ENCODE assay signal across 29 mouse cellular contexts in genomic region chr5:130344999-130345398, GRCm38 (mm10). TPM values are rescaled to one million over a fixed set of nuclear protein-coding genes. Genes with fewer than 3 reads are reported as not detected.
DNase-seq lines count a peak whose midpoint lies in the region; ATAC-seq and TF ChIP-seq lines count a peak whose summit lies in the region.
"Had no signal": no experiment of that assay in that cellular context is flagged by ENCODE, and none has a peak within 500 bp of the region (broad histone marks: within the 10 kb centered on the region; RNA-seq: fewer than 3 reads in every experiment).

No protein-coding gene starts in this region.

- H3K9ac ChIP-seq in MEL (ENCODE audit: control insufficient read depth, low read depth, low read length, poor library complexity, severe bottlenecking): no peak overlapping the region
- H3K9ac ChIP-seq: embryonic facial prominence, embryonic 13.5 days; embryonic facial prominence, embryonic 15.5 days; forebrain, embryonic 12.5 days had no signal

- TF ChIP-seq RAD21 in MEL (IDR thresholded peaks at IDR 0.05; ENCODE audit: low read depth, low read length): no peak

- H3K27ac ChIP-seq in MEL (ENCODE audit: control insufficient read depth, low read depth, low read length): peak overlapping the region; percentile 37; the same call in 1 of the 2 replicates
- H3K27ac ChIP-seq: embryonic facial prominence, embryonic 13.5 days; embryonic facial prominence, embryonic 15.5 days; forebrain, embryonic 10.5 days; forebrain, embryonic 12.5 days had no signal

- peaks cover 0 to 9% of the 10 kb centered on the region in 2 experiments; a peak in 3 of 4 replicates for H3K4me1 ChIP-seq in MEL (ENCODE audit: control insufficient read depth in 1 of 2, insufficient read depth in 2 of 2, low read length in 2 of 2)
- H3K4me1 ChIP-seq: embryonic facial prominence, embryonic 13.5 days; embryonic facial prominence, embryonic 15.5 days; forebrain, embryonic 10.5 days; forebrain, embryonic 12.5 days had no signal

- no peaks in the 10 kb centered on the region for H3K79me2 ChIP-seq in MEL (ENCODE audit: control insufficient read depth, insufficient read depth, low read length, poor library complexity)

- H3K27me3 ChIP-seq in MEL (ENCODE audit: control insufficient read depth in 1 of 2, insufficient read depth in 2 of 2, low read length in 2 of 2): no peaks in the 10 kb centered on the region
- H3K27me3 ChIP-seq: embryonic facial prominence, embryonic 13.5 days; embryonic facial prominence, embryonic 15.5 days; Patski had no signal

- no peak overlapping the region for H3K4me3 ChIP-seq in MEL (ENCODE audit: control insufficient read depth in 1 of 2, insufficient read depth in 1 of 2, low read depth in 2 of 2, low read length in 2 of 2)
- H3K4me3 ChIP-seq: embryonic facial prominence, embryonic 13.5 days; embryonic facial prominence, embryonic 15.5 days; erythroblast, embryonic 14.5 days; forebrain, embryonic 10.5 days; forebrain, embryonic 12.5 days had no signal

- no peak for TF ChIP-seq CTCF in MEL (IDR thresholded peaks at IDR 0.05 in 2 of 3, conservative IDR thresholded peaks at IDR 0.05 in 1 of 3; ENCODE audit: control insufficient read depth in 1 of 3, insufficient read depth in 1 of 3, low read depth in 2 of 3, low read length in 3 of 3, poor library complexity in 1 of 3, severe bottlenecking in 1 of 3)

- no peaks in the 10 kb centered on the region for H3K9me3 ChIP-seq in MEL (replicated peaks; ENCODE audit: insufficient read depth, low read length)
- H3K9me3 ChIP-seq: embryonic facial prominence, embryonic 15.5 days had no signal

- TF ChIP-seq EP300 in MEL (IDR thresholded peaks at IDR 0.05; ENCODE audit: low read depth in 1 of 2, low read length in 2 of 2): peak; percentile 46 to 57; a peak in 3 of 4 replicates

- 0 out of 2 replicates have a peak, but pooled peaks have one; percentile 14 for ATAC-seq in megakaryocyte progenitor cell, adult 5-6 weeks (replicated peaks; ENCODE audit: poor library complexity)
- ATAC-seq: activated CD4-positive, CD25-positive, alpha-beta regulatory T cell, adult 4 months; forebrain, embryonic 14.5 days; forebrain, embryonic 16.5 days; Patski had no signal

- no peak for TF ChIP-seq POLR2A in MEL (IDR thresholded peaks at IDR 0.05; ENCODE audit: control insufficient read depth in 1 of 2, insufficient read depth in 1 of 2, low read depth in 1 of 2, low read length in 2 of 2, poor library complexity in 1 of 2)

- H3K36me3 ChIP-seq in MEL (ENCODE audit: control insufficient read depth in 1 of 2, insufficient read depth in 2 of 2, low read length in 2 of 2): 0 out of 4 replicates have a peak, but pooled peaks cover 0 to 2% of the 10 kb centered on the region in 2 experiments

- DNase-seq in MEL (ENCODE audit: low read depth, low spot score) (peak; percentile 79), MEL-GATA-1-ER (ENCODE audit: extremely low read depth, low read depth) (peak; percentile 40)
- no peak for DNase-seq in cerebellum, postnatal 14 days
- DNase-seq in Muller cell, postnatal 12 days (ENCODE audit: inconsistent ontology term): no peak
- DNase-seq in retina, embryonic 14.5 days (ENCODE audit: low spot score): no peak
- DNase-seq: adrenal gland, adult 8-10 months; adrenal gland, postnatal 14 days; adrenal gland, postnatal 36 days; cerebellum, adult 11-12 months; cerebellum, adult 2 months; cerebellum, adult 9-10 months; cerebellum, postnatal 10 days; cerebellum, postnatal 36 days; embryo, embryonic 11 days had no signal

TF ChIP-seq in MEL, 35 proteins besides CTCF, POLR2A, EP300 and RAD21:
- TF ChIP-seq MYC (IDR thresholded peaks at IDR 0.05; ENCODE audit: low read depth, low read length) (no peak), MAX (IDR thresholded peaks at IDR 0.05; ENCODE audit: low read length) (no peak), NELFE (IDR thresholded peaks at IDR 0.05; ENCODE audit: low read depth, low read length) (no peak), CHD1 (IDR thresholded peaks at IDR 0.05; ENCODE audit: low read depth, low read length) (no peak), NRF1 (IDR thresholded peaks at IDR 0.05; ENCODE audit: insufficient read depth, low read depth, low read length, poor library complexity, severe bottlenecking) (no peak), GABPA (IDR thresholded peaks at IDR 0.05; ENCODE audit: low read depth, low read length) (no peak), RCOR1 (IDR thresholded peaks at IDR 0.05; ENCODE audit: low read depth, low read length) (peak; percentile 21; the same call in 1 of the 2 replicates), KAT2A (conservative IDR thresholded peaks at IDR 0.05; ENCODE audit: low read depth, low read length) (no peak), ZC3H11A (IDR thresholded peaks at IDR 0.05; ENCODE audit: low read depth, low read length) (no peak), MEF2A (IDR thresholded peaks at IDR 0.05; ENCODE audit: extremely low read depth, insufficient replicate concordance, low read depth, low read length, poor library complexity, severe bottlenecking) (no peak), ZNF384 (IDR thresholded peaks at IDR 0.05; ENCODE audit: low read depth, low read length) (no peak), ZMIZ1 (IDR thresholded peaks at IDR 0.05; ENCODE audit: low read depth, low read length) (no peak), MAFK (IDR thresholded peaks at IDR 0.05; ENCODE audit: borderline replicate concordance, low read depth, low read length) (no peak), GATA1 (IDR thresholded peaks at IDR 0.05; ENCODE audit: low read depth, low read length) (peak; percentile 86), USF1 (IDR thresholded peaks at IDR 0.05; ENCODE audit: low read depth, low read length) (no peak), CHD2 (IDR thresholded peaks at IDR 0.05; ENCODE audit: low read length) (no peak), UBTF (IDR thresholded peaks at IDR 0.05; ENCODE audit: borderline replicate concordance, insufficient read depth, low read depth, low read length) (no peak), E2F4 (IDR thresholded peaks at IDR 0.05; ENCODE audit: borderline replicate concordance, low read depth, low read length) (no peak), POLR2AphosphoS2 (IDR thresholded peaks at IDR 0.05; ENCODE audit: low read length) (no peak), MYB (IDR thresholded peaks at IDR 0.05; ENCODE audit: low read depth, low read length) (no peak), POLR2AphosphoS5 (IDR thresholded peaks at IDR 0.05; ENCODE audit: borderline replicate concordance, low read depth, low read length) (no peak), SMC3 (IDR thresholded peaks at IDR 0.05; ENCODE audit: low read depth, low read length) (no peak), ETS1 (IDR thresholded peaks at IDR 0.05; ENCODE audit: low read depth, low read length) (peak; percentile 58), MAZ (IDR thresholded peaks at IDR 0.05; ENCODE audit: low read depth, low read length) (no peak), SIN3A (IDR thresholded peaks at IDR 0.05; ENCODE audit: low read length) (peak; percentile 62; the same call in 1 of the 2 replicates), TCF12 (IDR thresholded peaks at IDR 0.05; ENCODE audit: low read depth, low read length) (peak; percentile 35; the same call in 1 of the 2 replicates), JUND (IDR thresholded peaks at IDR 0.05; ENCODE audit: low read depth, low read length) (no peak), ZKSCAN1 (IDR thresholded peaks at IDR 0.05; ENCODE audit: low read depth, low read length) (no peak), USF2 (IDR thresholded peaks at IDR 0.05; ENCODE audit: borderline replicate concordance in 1 of 2, insufficient read depth in 1 of 2, low read depth in 1 of 2, low read length in 2 of 2) (no peak), ELF1 (IDR thresholded peaks at IDR 0.05; ENCODE audit: low read depth, low read length) (no peak), TAL1 (IDR thresholded peaks at IDR 0.05; ENCODE audit: low read length) (no peak), BHLHE40 (IDR thresholded peaks at IDR 0.05; ENCODE audit: borderline replicate concordance, low read depth, low read length) (no peak), MXI1 (IDR thresholded peaks at IDR 0.05; ENCODE audit: low read depth, low read length) (peak; percentile 67), HCFC1 (IDR thresholded peaks at IDR 0.05; ENCODE audit: low read depth, low read length) (no peak), TBP (IDR thresholded peaks at IDR 0.05; ENCODE audit: low read depth, low read length) (no peak)

RNA-seq across cellular contexts. Expression of gene Caln1, which starts 24.3 kb away (rescaled TPM):
- not detected in 2 replicates for total RNA-seq in MEL (2012; rRNA removed)
- not detected for polyA plus RNA-seq in MEL (2012; ENCODE audit: insufficient read depth in 1 of 2, insufficient read length in 2 of 2, low read depth in 1 of 2, low replicate concordance in 2 of 2, missing spikeins in 1 of 2)
- total RNA-seq in megakaryocyte progenitor cell, adult 5-6 weeks (2015): not detected in 2 replicates
- not detected in 2 replicates for total RNA-seq in megakaryocyte progenitor cell, adult 5-6 weeks (2017)
- total RNA-seq: common myeloid progenitor, adult 5-6 weeks; ES-E14 had no signal
- polyA plus RNA-seq: activated CD4-positive, CD25-positive, alpha-beta regulatory T cell, adult 4 months; Patski had no signal

RNA-seq across cellular contexts. Expression of gene A330070K13Rik, which starts 39.4 kb away (rescaled TPM):
- total RNA-seq in MEL (2012; rRNA removed): not detected in 2 replicates
- not detected for polyA plus RNA-seq in MEL (2012; ENCODE audit: insufficient read depth in 1 of 2, insufficient read length in 2 of 2, low read depth in 1 of 2, low replicate concordance in 2 of 2, missing spikeins in 1 of 2)
- total RNA-seq in megakaryocyte progenitor cell, adult 5-6 weeks (2015): not detected in 2 replicates
- total RNA-seq in megakaryocyte progenitor cell, adult 5-6 weeks (2017): not detected in 2 replicates
- total RNA-seq: adrenal gland, adult 18-20 months; adrenal gland, adult 8-10 months; adrenal gland, postnatal 14 days; adrenal gland, postnatal 36 days; common myeloid progenitor, adult 5-6 weeks; ES-E14 had no signal
- polyA plus RNA-seq: activated CD4-positive, CD25-positive, alpha-beta regulatory T cell, adult 4 months; C2C12; embryonic facial prominence, embryonic 11.5 days; embryonic facial prominence, embryonic 13.5 days; embryonic facial prominence, embryonic 15.5 days; erythroblast, embryonic 14.5 days; forebrain, embryonic 10.5 days; forebrain, embryonic 12.5 days; forebrain, embryonic 14.5 days; forebrain, embryonic 16.5 days; Patski had no signal

Comparison
In these comparisons a context has a peak if more than half of its experiments do, and no peak if none do; other contexts are left out.
1. DNase-seq: peak in MEL (single experiment) and MEL-GATA-1-ER (single experiment); none in cerebellum, postnatal 14 days (0 of 2), Muller cell, postnatal 12 days (single experiment) and retina, embryonic 14.5 days (single experiment).